Mouse (Mus musculus) urinary bladder, postnatal 25 days (tissue): Measurements from ENCODE around the gene Wee2.

ENCODE experiments used
- DNase-seq: peaks from one replicate; pipeline ENCODE4 v3.0.0; 2022; ENCODE audit warnings: low spot score

Wee2 gene

GRCm38 (mm10) chr6:40436047-40436483, 2.8 kb upstream of the Wee2 start, which contains the start of gene E330009J07Rik:
Gene E330009J07Rik, minus strand, starts transcription at chr6:40436135.
- DNase-seq = peak; percentile 86

DNA sequence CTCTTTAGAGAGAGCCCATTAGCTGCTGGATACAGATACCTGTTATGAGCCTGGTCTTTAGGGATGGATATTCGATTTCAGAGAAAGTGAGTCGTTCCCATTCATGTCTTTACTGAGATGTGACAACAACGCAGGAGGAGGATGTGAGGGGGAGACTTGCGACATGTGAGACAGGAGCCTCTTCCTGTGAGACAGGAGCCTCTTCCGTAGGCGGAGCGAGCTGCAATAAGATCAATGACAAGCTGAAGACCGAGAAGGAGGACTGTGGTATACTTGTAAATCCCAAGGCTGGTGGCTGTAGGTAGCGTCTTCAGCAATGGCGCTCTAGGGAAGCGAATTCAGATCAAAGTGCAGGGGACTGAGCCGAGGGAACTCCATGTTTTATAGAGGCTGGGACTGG, 843 bp downstream of the Wee2 start:
- no peak for DNase-seq

DNA sequence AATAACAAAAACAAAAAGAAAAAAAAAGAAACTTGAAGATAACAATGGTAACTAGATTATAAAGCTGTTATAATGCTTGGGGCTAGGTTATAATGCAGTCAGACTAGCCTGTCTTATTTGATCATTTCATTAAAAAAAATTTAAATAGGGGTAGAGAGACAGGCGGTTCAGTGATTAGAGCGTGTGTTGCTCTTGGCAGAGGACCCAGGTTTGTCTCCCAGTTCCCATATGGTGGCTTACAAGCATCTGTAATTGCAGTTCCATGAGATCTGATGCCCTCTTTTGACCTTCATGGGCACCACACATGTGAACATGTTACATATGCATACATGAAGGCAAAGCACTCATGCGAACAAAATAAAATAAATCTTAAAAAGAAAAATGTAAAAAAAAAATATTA, 2.4 kb downstream of the Wee2 start:
- DNase-seq = no peak

- DNase-seq = no peak
These were observed 2.9 kb downstream of the Wee2 start for GRCm38 (mm10) chr6:40441755-40442154.

GRCm38 (mm10) chr6:40443281-40443928, 4.5 kb downstream of the Wee2 start:
- DNase-seq = no peak

- DNase-seq = no peak
These were observed 9.7 kb downstream of the Wee2 start for GRCm38 (mm10) chr6:40448626-40449025.

GRCm38 (mm10) chr6:40454436-40455041, 15.7 kb downstream of the Wee2 start:
- no peak for DNase-seq

DNA sequence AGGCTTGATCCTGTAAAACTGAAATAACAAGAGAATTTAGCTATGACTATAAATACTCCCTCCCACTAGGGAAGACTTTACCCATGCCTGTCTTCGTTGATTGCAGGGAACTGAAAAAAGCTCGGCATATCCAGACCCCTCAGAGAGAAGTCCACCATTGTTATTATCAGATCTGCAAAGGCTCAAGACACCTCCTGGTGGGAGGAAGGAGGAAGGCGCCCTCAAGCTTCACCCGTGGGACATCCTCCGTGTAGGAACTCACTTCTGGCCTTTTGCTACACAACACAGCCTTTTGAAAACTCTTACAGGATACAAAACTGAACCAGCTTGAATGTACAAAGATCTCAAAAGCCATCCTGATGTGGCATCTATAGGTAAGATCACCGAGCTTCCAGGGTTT, 26.8 kb downstream of the Wee2 start:
- no peak for DNase-seq

- peak; percentile 83 for DNase-seq
These were observed 32.2 kb downstream of the Wee2 start, which contains the start of gene Ssbp1 for GRCm38 (mm10) chr6:40470916-40471719. Gene Ssbp1, plus strand, starts transcription at chr6:40471352.

DNA sequence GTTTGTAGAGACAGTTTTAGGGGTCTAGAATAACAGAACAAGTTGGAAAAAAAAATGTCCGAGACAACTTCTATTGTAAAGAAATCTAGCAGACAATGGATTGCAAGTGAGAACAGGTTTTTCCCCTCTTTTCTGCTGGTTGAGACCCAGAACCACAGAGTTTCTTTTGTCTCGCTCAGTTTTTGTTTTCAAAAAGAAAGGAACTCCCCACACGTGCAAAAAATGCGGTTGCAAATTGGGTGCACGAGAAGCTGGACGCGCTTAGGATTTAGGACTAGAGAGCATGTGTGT, 32.8 kb downstream of the Wee2 start:
- no peak for DNase-seq

DNA sequence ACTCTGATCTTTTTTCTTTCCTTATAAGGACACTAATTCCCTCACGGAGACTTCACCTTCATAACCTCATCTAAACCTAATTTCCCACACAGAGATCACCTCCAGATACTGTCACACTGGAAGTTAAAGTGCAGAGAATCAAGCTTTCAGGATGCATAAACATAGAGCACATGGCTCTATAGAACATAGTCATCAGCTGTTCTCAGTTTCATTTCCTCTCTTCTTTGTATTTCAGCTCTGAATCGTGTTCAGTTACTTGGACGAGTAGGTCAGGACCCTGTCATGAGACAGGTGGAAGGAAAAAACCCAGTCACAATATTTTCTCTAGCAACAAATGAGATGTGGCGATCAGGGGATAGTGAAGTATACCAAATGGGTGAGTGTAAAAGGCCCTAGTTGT, 37.2 kb downstream of the Wee2 start:
- no peak for DNase-seq

DNA sequence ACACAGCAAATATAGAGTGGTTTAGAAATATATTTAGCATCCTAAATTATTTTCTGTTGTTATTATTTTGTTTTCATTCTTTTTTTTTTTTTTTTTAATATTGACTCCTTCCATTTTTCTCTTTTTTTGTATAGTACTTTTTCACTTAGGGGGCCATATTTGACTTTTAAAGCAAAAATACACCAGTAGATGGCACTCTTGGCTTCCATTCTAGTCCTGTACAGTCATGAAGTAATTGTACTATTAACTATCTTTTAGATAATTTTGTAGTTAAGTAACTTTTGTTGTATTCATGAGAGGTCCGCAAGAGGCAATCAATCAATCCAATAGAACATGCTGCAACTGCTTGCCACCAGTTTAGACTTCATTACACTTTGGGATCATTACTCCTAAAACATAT, 40.8 kb downstream of the Wee2 start:
- DNase-seq = no peak

- DNase-seq = no peak
These were observed 43.4 kb downstream of the Wee2 start for GRCm38 (mm10) chr6:40482318-40482717.

GRCm38 (mm10) chr6:40490933-40491332, 52.0 kb downstream of the Wee2 start, which contains the start of gene Tas2r137:
Gene Tas2r137, plus strand, starts transcription at chr6:40491233.
- DNase-seq = no peak

GRCm38 (mm10) chr6:40493229-40493628, 54.3 kb downstream of the Wee2 start, which contains the start of gene Tas2r108:
Gene Tas2r108, plus strand, starts transcription at chr6:40493529.
- DNase-seq = no peak
